Comparison of ENCODE assay signal across 30 mouse cellular contexts in genomic region chr10:69340001-69340400, GRCm38 (mm10). TPM values are rescaled to one million over a fixed set of nuclear protein-coding genes. Genes with fewer than 3 reads are reported as not detected.
A peak's percentile ranks its signal among the peaks of the same experiment; 100 is the strongest.
DNase-seq lines count a peak whose midpoint lies in the region; ATAC-seq and TF ChIP-seq lines count a peak whose summit lies in the region.
"Had no signal": no experiment of that assay in that cellular context is flagged by ENCODE, and none has a peak within 500 bp of the region (broad histone marks: within the 10 kb centered on the region; RNA-seq: fewer than 3 reads in every experiment).

No protein-coding gene starts in this region.

- in situ Hi-C loops in CH12.LX (cut with MboI; ENCODE audit: low pct_ligation_motif_present, low pct_unique_long_range_greater_than_20kb, low sequenced_read_pairs): no loop called here

- H3ac ChIP-seq in myocyte (ENCODE audit: control insufficient read depth, insufficient read length): no peak overlapping the region

- dilution Hi-C loops in CH12.LX (cut with MboI; ENCODE audit: extremely low pct_ligation_motif_present, extremely low pct_unique_long_range_greater_than_20kb, low sequenced_read_pairs): no loop called here

- WGBS in intestine, embryonic 16.5 days: 83% methylated on average over 6 of the region's 6 CpGs
- whole genome bisulfite sequencing in intestine, embryonic 15.5 days: 82% methylated on average over 6 of the region's 6 CpGs

- H3K9ac ChIP-seq in intestine, embryonic 16.5 days (ENCODE audit: low read depth, low read length): no peak overlapping the region
- no peak overlapping the region for H3K9ac ChIP-seq in intestine, embryonic 15.5 days
- H3K9ac ChIP-seq in CH12.LX (ENCODE audit: insufficient read depth, low read depth): no peak overlapping the region
- H3K9ac ChIP-seq: embryonic facial prominence, embryonic 13.5 days; forebrain, embryonic 12.5 days; forebrain, embryonic 15.5 days; heart, embryonic 12.5 days; heart, embryonic 15.5 days; hindbrain, embryonic 13.5 days had no signal

- intact Hi-C loops in left cerebral cortex, postnatal 14 days (cut with DNase I): no loop called here
- intact Hi-C loops in gastrocnemius, postnatal 14 days (cut with DNase I; ENCODE audit: low total_unique reads): no loop called here

- no peak for TF ChIP-seq CTCF in CH12.LX (conservative IDR thresholded peaks at IDR 0.05 in 1 of 2, IDR thresholded peaks at IDR 0.05 in 1 of 2; ENCODE audit: low read depth in 2 of 2, low read length in 2 of 2)

- peaks cover 3% of the 10 kb centered on the region; the same call in 1 of the 2 replicates for H3K4me1 ChIP-seq in intestine, embryonic 16.5 days (ENCODE audit: control insufficient read depth, insufficient read depth, low read length)
- H3K4me1 ChIP-seq in intestine, embryonic 15.5 days (replicated peaks): no peaks in the 10 kb centered on the region; the same call in 1 of the 2 replicates
- peaks cover 1 to 24% of the 10 kb centered on the region in 2 experiments; a peak in 3 of 4 replicates for H3K4me1 ChIP-seq in CH12.LX (ENCODE audit: control insufficient read depth in 1 of 2, insufficient read depth in 2 of 2)
- H3K4me1 ChIP-seq: embryonic facial prominence, embryonic 10.5 days; embryonic facial prominence, embryonic 13.5 days; heart, embryonic 12.5 days; heart, embryonic 15.5 days; hindbrain, embryonic 10.5 days had no signal

- no peak overlapping the region for H3K27ac ChIP-seq in intestine, embryonic 16.5 days (ENCODE audit: low read length)
- no peak overlapping the region for H3K27ac ChIP-seq in intestine, embryonic 15.5 days
- no peak overlapping the region for H3K27ac ChIP-seq in CH12.LX (ENCODE audit: insufficient read depth, low read depth)
- H3K27ac ChIP-seq: embryonic facial prominence, embryonic 10.5 days; embryonic facial prominence, embryonic 13.5 days; forebrain, embryonic 12.5 days; forebrain, embryonic 15.5 days; heart, embryonic 15.5 days; hindbrain, embryonic 10.5 days; hindbrain, embryonic 13.5 days had no signal

- H3K4me2 ChIP-seq in intestine, embryonic 16.5 days (ENCODE audit: low read depth, low read length): no peak overlapping the region
- H3K4me2 ChIP-seq in intestine, embryonic 15.5 days (replicated peaks): no peak overlapping the region
- H3K4me2 ChIP-seq in CH12.LX (ENCODE audit: insufficient read depth, low read depth, poor library complexity, severe bottlenecking): no peak overlapping the region
- no peak overlapping the region for H3K4me2 ChIP-seq in myocyte (ENCODE audit: low read depth)
- H3K4me2 ChIP-seq: embryonic facial prominence, embryonic 13.5 days; forebrain, embryonic 12.5 days; forebrain, embryonic 15.5 days; heart, embryonic 12.5 days; heart, embryonic 15.5 days; hindbrain, embryonic 13.5 days had no signal

- ATAC-seq in intestine, embryonic 16.5 days: peak; percentile 45; the same call in 1 of the 2 replicates
- no peak for ATAC-seq in intestine, embryonic 15.5 days
- ATAC-seq: forebrain, embryonic 15.5 days; hindbrain, embryonic 16.5 days; Patski had no signal

- peaks cover 21% of the 10 kb centered on the region for H3K79me2 ChIP-seq in CH12.LX (replicated peaks; ENCODE audit: control insufficient read depth, extremely low read depth, insufficient read depth, poor library complexity, severe bottlenecking)
- peaks cover 41% of the 10 kb centered on the region for H3K79me2 ChIP-seq in myocyte (ENCODE audit: control insufficient read depth, insufficient read depth)

- TF ChIP-seq POLR2A in CH12.LX (IDR thresholded peaks at IDR 0.05; ENCODE audit: low read depth, low read length) (0 out of 2 replicates have a peak, but pooled peaks have one; percentile 16), myocyte (IDR thresholded peaks at IDR 0.05; ENCODE audit: insufficient read length, low read depth) (peak; percentile 24)

- no peak for DNase-seq in CH12.LX (ENCODE audit: extremely low read depth)
- no peak for DNase-seq in left cerebral cortex, postnatal 14 days (ENCODE audit: low spot score in 2 of 2)
- DNase-seq in gastrocnemius, postnatal 14 days: no peak
- DNase-seq: adrenal gland, adult 2 months; adrenal gland, postnatal 14 days; cerebellum, adult 11-12 months; cerebellum, adult 8-10 months; cerebellum, postnatal 10 days; cerebellum, postnatal 36 days; embryo, embryonic 11 days; gastrocnemius, postnatal 10 days; heart, adult 11 months; heart, postnatal 10 days; heart, postnatal 36 days had no signal

- TF ChIP-seq EP300 in CH12.LX (IDR thresholded peaks at IDR 0.05; ENCODE audit: low read length): no peak

- H3K4me3 ChIP-seq in intestine, embryonic 16.5 days (ENCODE audit: low read length): no peak overlapping the region
- no peak overlapping the region for H3K4me3 ChIP-seq in intestine, embryonic 15.5 days (replicated peaks)
- H3K4me3 ChIP-seq in CH12.LX (replicated peaks in 1 of 3; ENCODE audit: low read depth in 2 of 3, low read length in 2 of 3, poor library complexity in 1 of 3) (no peak overlapping the region), myocyte (no peak overlapping the region)
- H3K4me3 ChIP-seq: embryonic facial prominence, embryonic 10.5 days; embryonic facial prominence, embryonic 13.5 days; erythroblast, embryonic 14.5 days; forebrain, embryonic 12.5 days; forebrain, embryonic 15.5 days; heart, embryonic 12.5 days; heart, embryonic 15.5 days; hindbrain, embryonic 10.5 days; hindbrain, embryonic 13.5 days had no signal

- no peaks in the 10 kb centered on the region for H3K27me3 ChIP-seq in intestine, embryonic 16.5 days (replicated peaks; ENCODE audit: control insufficient read depth, insufficient read depth, low read length)
- H3K27me3 ChIP-seq in intestine, embryonic 15.5 days (replicated peaks): no peaks in the 10 kb centered on the region
- H3K27me3 ChIP-seq in CH12.LX (replicated peaks): no peaks in the 10 kb centered on the region
- no peaks in the 10 kb centered on the region for H3K27me3 ChIP-seq in myocyte (ENCODE audit: control insufficient read depth, insufficient read depth, insufficient read length)
- H3K27me3 ChIP-seq: embryonic facial prominence, embryonic 13.5 days; forebrain, embryonic 12.5 days; forebrain, embryonic 15.5 days; heart, embryonic 12.5 days; heart, embryonic 15.5 days; hindbrain, embryonic 13.5 days; Patski had no signal

- no peak for TF ChIP-seq RAD21 in CH12.LX (IDR thresholded peaks at IDR 0.05; ENCODE audit: low read depth, low read length)

- H3K36me3 ChIP-seq in intestine, embryonic 16.5 days (ENCODE audit: control insufficient read depth, insufficient read depth, low read length): peaks cover 40% of the 10 kb centered on the region
- H3K36me3 ChIP-seq in intestine, embryonic 15.5 days: peaks cover 64% of the 10 kb centered on the region
- H3K36me3 ChIP-seq in CH12.LX (replicated peaks in 1 of 2; ENCODE audit: control insufficient read depth in 1 of 2, insufficient read depth in 1 of 2, low read length in 1 of 2) (peaks cover 81 to 100% of the 10 kb centered on the region in 2 experiments), myocyte (ENCODE audit: control insufficient read depth, insufficient read depth) (peaks cover 59% of the 10 kb centered on the region)
- H3K36me3 ChIP-seq: forebrain, embryonic 15.5 days had no signal

- no peaks in the 10 kb centered on the region for H3K9me3 ChIP-seq in intestine, embryonic 16.5 days (ENCODE audit: control insufficient read depth, low read length)
- no peaks in the 10 kb centered on the region for H3K9me3 ChIP-seq in intestine, embryonic 15.5 days
- H3K9me3 ChIP-seq in CH12.LX (replicated peaks; ENCODE audit: low read length): no peaks in the 10 kb centered on the region
- H3K9me3 ChIP-seq: embryonic facial prominence, embryonic 10.5 days; embryonic facial prominence, embryonic 13.5 days; forebrain, embryonic 12.5 days; forebrain, embryonic 15.5 days; G1E; heart, embryonic 12.5 days; heart, embryonic 15.5 days; hindbrain, embryonic 10.5 days; hindbrain, embryonic 13.5 days had no signal

TF ChIP-seq in CH12.LX, 34 proteins besides CTCF, POLR2A, EP300 and RAD21:
- no peak for TF ChIP-seq USF1 (IDR thresholded peaks at IDR 0.05; ENCODE audit: low read depth, low read length)
- TF ChIP-seq TBP (conservative IDR thresholded peaks at IDR 0.05; ENCODE audit: low read depth, low read length): no peak
- no peak for TF ChIP-seq ZNF384 (IDR thresholded peaks at IDR 0.05; ENCODE audit: low read depth, low read length)
- TF ChIP-seq PAX5 (IDR thresholded peaks at IDR 0.05; ENCODE audit: low read length): no peak
- no peak for TF ChIP-seq MYC (IDR thresholded peaks at IDR 0.05; ENCODE audit: low read depth, low read length)

TF ChIP-seq in myocyte, 11 proteins besides CTCF, POLR2A, EP300 and RAD21 (continues in another document):
- TF ChIP-seq SRF (IDR thresholded peaks at IDR 0.05; ENCODE audit: control insufficient read depth, insufficient read length, low read depth) (no peak), MAX (IDR thresholded peaks at IDR 0.05; ENCODE audit: low read depth) (no peak), REST (IDR thresholded peaks at IDR 0.05; ENCODE audit: insufficient read depth, insufficient read length) (no peak), CEBPB (IDR thresholded peaks at IDR 0.05; ENCODE audit: insufficient read depth, poor library complexity, severe bottlenecking) (no peak), TCF3 (IDR thresholded peaks at IDR 0.05; ENCODE audit: insufficient read length, low read depth) (no peak), POLR2AphosphoS2 (IDR thresholded peaks at IDR 0.05; ENCODE audit: insufficient read length, low read depth) (no peak), USF1 (IDR thresholded peaks at IDR 0.05; ENCODE audit: low read depth) (no peak), E2F4 (IDR thresholded peaks at IDR 0.05; ENCODE audit: insufficient read depth) (no peak), MYOG (IDR thresholded peaks at IDR 0.05; ENCODE audit: control insufficient read depth in 1 of 3, insufficient read depth in 1 of 3, insufficient read length in 2 of 3, low read depth in 2 of 3) (no peak)

RNA-seq across cellular contexts. Expression of gene Cdk1, which starts 12.7 kb away (rescaled TPM):
- 339 and 377 TPM in 2 replicates for polyA plus RNA-seq in intestine, embryonic 16.5 days (2015; fragmentation: Nextera tagmentation; extraction: Ambion mirVana)
- 414 and 444 TPM in 2 replicates for polyA plus RNA-seq in intestine, embryonic 15.5 days (2015; fragmentation: Nextera tagmentation; extraction: Ambion mirVana)
- total RNA-seq in CH12.LX (2012; rRNA removed): 244 and 294 TPM in 2 replicates
- 768 and 838 TPM in 2 replicates for total RNA-seq in CH12.LX (2014; rRNA removed)
- polyA plus RNA-seq in CH12.LX (2012; ENCODE audit: insufficient read length, low read depth): 203 and 221 TPM in 2 replicates
- polyA plus RNA-seq in myocyte (2012; fragmentation: generic; extraction: Trizol): 85.7 TPM
- 1 to 10 TPM; 2.6 to 3.3 TPM for total RNA-seq in left cerebral cortex, postnatal 14 days (2021)
- 10 to 100 TPM; 11.0 to 12.6 TPM for total RNA-seq in gastrocnemius, postnatal 14 days (2021)
- total RNA-seq: gastrocnemius, adult 18-20 months had no signal

RNA-seq across cellular contexts. Expression of gene Ank3, which starts 58.6 kb away (rescaled TPM):
- 21.7 and 26.8 TPM in 2 replicates for polyA plus RNA-seq in intestine, embryonic 16.5 days (2015; fragmentation: Nextera tagmentation; extraction: Ambion mirVana)
- polyA plus RNA-seq in intestine, embryonic 15.5 days (2015; fragmentation: Nextera tagmentation; extraction: Ambion mirVana): 21.5 and 21.9 TPM in 2 replicates
- 3.9 and 4.7 TPM in 2 replicates for total RNA-seq in CH12.LX (2012; rRNA removed)
- total RNA-seq in CH12.LX (2014; rRNA removed): 4.5 and 6.2 TPM in 2 replicates
- polyA plus RNA-seq in CH12.LX (2012; ENCODE audit: insufficient read length, low read depth): 6.9 and 8.3 TPM in 2 replicates
- polyA plus RNA-seq in myocyte (2012; fragmentation: generic; extraction: Trizol): 5.5 TPM
- total RNA-seq in left cerebral cortex, postnatal 14 days (2021): 100 to 1,000 TPM; 533 to 540 TPM
- total RNA-seq in gastrocnemius, postnatal 14 days (2021): 100 to 1,000 TPM in 1 of 2 experiments, 10 to 100 TPM in 1; 78.4 to 112 TPM
- polyA plus RNA-seq: G1E had no signal
